Mouse (Mus musculus): ENCODE measurements around the gene Thap8.

GRCm38 (mm10) chr7:30288046-30288445 is 8.2 kb downstream of the Thap8 start:
- TF ChIP-seq TAL1 (IDR thresholded peaks at IDR 0.05; ENCODE audit: low read length) (no peak), GATA1 (IDR thresholded peaks at IDR 0.05; ENCODE audit: low read length) (no peak)
